Comparison of ENCODE assay signal across 8 mouse cellular contexts in the genomic region with DNA sequence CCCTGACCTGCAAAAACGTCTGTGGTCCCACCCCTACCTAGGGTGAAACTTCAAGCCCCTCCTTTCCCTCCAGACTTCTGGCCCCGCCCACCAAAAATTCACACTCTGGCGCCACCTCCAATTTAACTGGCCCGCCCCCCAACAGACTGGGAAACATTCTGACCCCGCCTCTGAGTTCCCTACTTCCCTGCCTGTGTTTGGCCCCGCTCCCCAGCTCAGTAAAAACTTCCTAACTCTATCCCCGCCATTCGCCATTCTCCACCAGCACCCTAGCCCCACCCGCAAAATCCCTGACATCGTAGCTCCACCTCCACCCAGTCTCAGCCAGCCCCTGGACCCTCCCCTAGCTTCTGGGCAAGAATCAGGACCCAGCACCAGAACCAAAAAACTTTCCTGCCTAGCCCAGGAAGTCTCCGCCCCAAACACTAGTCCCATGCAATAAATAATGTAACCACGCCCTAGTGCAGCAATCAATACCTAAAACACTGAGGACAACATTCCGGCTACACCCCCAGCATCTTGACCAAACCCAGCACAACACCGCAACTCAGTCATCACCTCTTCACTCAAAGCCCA. TPM values are rescaled to one million over a fixed set of nuclear protein-coding genes. Genes with fewer than 3 reads are reported as not detected.
DNase-seq lines count a peak whose midpoint lies in the region; ATAC-seq and TF ChIP-seq lines count a peak whose summit lies in the region.

No protein-coding gene starts in this region.

- peak overlapping the region; percentile 44 for H3K27ac ChIP-seq in ES-Bruce4 (ENCODE audit: insufficient read depth, low read length)
- H3K27ac ChIP-seq in heart, embryonic 14.5 days (replicated peaks in 1 of 2; ENCODE audit: control insufficient read depth in 1 of 2, insufficient read depth in 1 of 2, low read depth in 2 of 2, low read length in 2 of 2): peak overlapping the region; percentile 12 to 97; a peak in 3 of 4 replicates
- H3K27ac ChIP-seq in kidney, postnatal 0 days: peak overlapping the region; percentile 80
- peak overlapping the region; percentile 69 for H3K27ac ChIP-seq in lung, embryonic 14.5 days (ENCODE audit: low read depth)

- TF ChIP-seq POLR2A in ES-Bruce4 (IDR thresholded peaks at IDR 0.05; ENCODE audit: insufficient read depth, low read length): no peak
- no peak for TF ChIP-seq POLR2A in brain, embryonic 14.5 days (IDR thresholded peaks at IDR 0.05; ENCODE audit: borderline replicate concordance, extremely low read depth, insufficient read depth, insufficient read length, poor library complexity, severe bottlenecking)

- no peak for TF ChIP-seq EP300 in ES-Bruce4 (IDR thresholded peaks at IDR 0.05; ENCODE audit: insufficient read depth, low read depth, low read length)

- peak overlapping the region; percentile 85 for H3K4me3 ChIP-seq in ES-Bruce4 (ENCODE audit: low read depth, low read length)
- peak overlapping the region; percentile 49 to 64 for H3K4me3 ChIP-seq in heart, embryonic 14.5 days (ENCODE audit: control insufficient read depth in 1 of 2, insufficient read depth in 1 of 2, low read depth in 1 of 2, low read length in 2 of 2)
- H3K4me3 ChIP-seq in kidney, postnatal 0 days (replicated peaks; ENCODE audit: low read depth, low read length): peak overlapping the region; percentile 62
- H3K4me3 ChIP-seq in lung, embryonic 14.5 days (ENCODE audit: low read depth, low read length): peak overlapping the region; percentile 57

- WGBS in heart, embryonic 14.5 days: 6% methylated on average over 14 of the region's 14 CpGs
- 1% methylated on average over 14 of the region's 14 CpGs for WGBS in kidney, postnatal 0 days
- WGBS in lung, embryonic 14.5 days: 0% methylated on average over 14 of the region's 14 CpGs

- DNase-seq in brain, embryonic 14.5 days (ENCODE audit: low read depth): peak; percentile 41
- peak; percentile 94 for DNase-seq in kidney, postnatal 0 days (ENCODE audit: low spot score)
- DNase-seq in lung, embryonic 14.5 days: peak; percentile 84
- peak; percentile 61 to 64 for DNase-seq in thymus, postnatal 10 days (ENCODE audit: low spot score in 2 of 2)

- no peak for TF ChIP-seq CTCF in ES-Bruce4 (IDR thresholded peaks at IDR 0.05; ENCODE audit: low read depth, low read length)
- no peak for TF ChIP-seq CTCF in brain, embryonic 14.5 days (IDR thresholded peaks at IDR 0.05; ENCODE audit: borderline replicate concordance, extremely low read depth, insufficient read depth, insufficient read length)
- TF ChIP-seq CTCF in kidney, postnatal 0 days (IDR thresholded peaks at IDR 0.05; ENCODE audit: low read depth): no peak
- TF ChIP-seq CTCF in lung, embryonic 14.5 days (IDR thresholded peaks at IDR 0.05; ENCODE audit: low read depth): no peak

- H3K4me1 ChIP-seq in ES-Bruce4 (ENCODE audit: control insufficient read depth, insufficient read depth, low read length): peaks cover 2% of the 10 kb centered on the region
- H3K4me1 ChIP-seq in heart, embryonic 14.5 days (ENCODE audit: control insufficient read depth in 2 of 2, insufficient read depth in 2 of 2, low read length in 2 of 2): peaks cover 4 to 8% of the 10 kb centered on the region in 2 experiments
- H3K4me1 ChIP-seq in kidney, postnatal 0 days (replicated peaks; ENCODE audit: insufficient read depth, low read length): no peaks in the 10 kb centered on the region
- no peaks in the 10 kb centered on the region for H3K4me1 ChIP-seq in lung, embryonic 14.5 days (ENCODE audit: insufficient read depth)

- peak; percentile 30 for ATAC-seq in erythroid progenitor cell, adult 5-6 weeks (replicated peaks; ENCODE audit: low FRiP score, poor library complexity, severe bottlenecking)
- peak; percentile 32 for ATAC-seq in heart, embryonic 14.5 days (ENCODE audit: insufficient number of reproducible peaks, insufficient read depth, low FRiP score, low read depth)
- ATAC-seq in kidney, postnatal 0 days (replicated peaks; ENCODE audit: low FRiP score, low read depth): peak; percentile 73
- peak; percentile 75 for ATAC-seq in lung, embryonic 14.5 days (ENCODE audit: insufficient read depth)
- ATAC-seq in neutrophil, adult 5-6 weeks (ENCODE audit: extremely low read depth, insufficient number of reproducible peaks, low FRiP score, poor library complexity, severe bottlenecking): peak; percentile 4; the same call in 1 of the 2 replicates

- H3K4me2 ChIP-seq in heart, embryonic 14.5 days (ENCODE audit: low read length): peak overlapping the region; percentile 67
- H3K4me2 ChIP-seq in kidney, postnatal 0 days (ENCODE audit: low read length): peak overlapping the region; percentile 70
- H3K4me2 ChIP-seq in lung, embryonic 14.5 days: peak overlapping the region; percentile 71

- peak overlapping the region; percentile 12; the same call in 1 of the 2 replicates for H3K9ac ChIP-seq in ES-Bruce4 (ENCODE audit: low read depth, poor library complexity, severe bottlenecking)
- peak overlapping the region; percentile 44 for H3K9ac ChIP-seq in heart, embryonic 14.5 days (ENCODE audit: low read length)
- H3K9ac ChIP-seq in kidney, postnatal 0 days (ENCODE audit: low read depth, low read length): peak overlapping the region; percentile 46; the same call in 1 of the 2 replicates
- no peak overlapping the region for H3K9ac ChIP-seq in lung, embryonic 14.5 days

- no peaks in the 10 kb centered on the region for H3K27me3 ChIP-seq in ES-Bruce4 (ENCODE audit: control insufficient read depth, insufficient read depth, low read length, poor library complexity, severe bottlenecking)
- H3K27me3 ChIP-seq in heart, embryonic 14.5 days (ENCODE audit: control insufficient read depth, insufficient read depth, low read length): no peaks in the 10 kb centered on the region
- H3K27me3 ChIP-seq in kidney, postnatal 0 days (ENCODE audit: insufficient read depth, low read length): no peaks in the 10 kb centered on the region
- no peaks in the 10 kb centered on the region for H3K27me3 ChIP-seq in lung, embryonic 14.5 days (ENCODE audit: insufficient read depth, low read length)

- H3K9me3 ChIP-seq in ES-Bruce4 (replicated peaks; ENCODE audit: control insufficient read depth, insufficient read depth, low read length, poor library complexity, severe bottlenecking): no peaks in the 10 kb centered on the region
- no peaks in the 10 kb centered on the region for H3K9me3 ChIP-seq in heart, embryonic 14.5 days (ENCODE audit: control insufficient read depth, low read length)
- H3K9me3 ChIP-seq in kidney, postnatal 0 days (replicated peaks; ENCODE audit: low read length): no peaks in the 10 kb centered on the region
- H3K9me3 ChIP-seq in lung, embryonic 14.5 days (ENCODE audit: low read depth, low read length): no peaks in the 10 kb centered on the region

- H3K36me3 ChIP-seq in ES-Bruce4 (ENCODE audit: control insufficient read depth, insufficient read depth, low read length, poor library complexity, severe bottlenecking): peaks cover 14% of the 10 kb centered on the region
- H3K36me3 ChIP-seq in heart, embryonic 14.5 days (ENCODE audit: control insufficient read depth, insufficient read depth, low read length): peaks cover 37% of the 10 kb centered on the region
- peaks cover 25% of the 10 kb centered on the region for H3K36me3 ChIP-seq in kidney, postnatal 0 days (ENCODE audit: insufficient read depth, low read length)
- peaks cover 40% of the 10 kb centered on the region for H3K36me3 ChIP-seq in lung, embryonic 14.5 days (ENCODE audit: insufficient read depth)

RNA-seq across cellular contexts. Expression of gene Ccdc9, which starts 1.1 kb away (rescaled TPM):
- 86.6 and 104 TPM in 2 replicates for polyA plus RNA-seq in ES-Bruce4 (2011; ENCODE audit: insufficient read depth, insufficient read length, low read depth, missing spikeins)
- polyA plus RNA-seq in brain, embryonic 14.5 days (2012; rRNA removed): 42.5 and 63.9 TPM in 2 replicates
- 15.1 and 25.6 TPM in 2 replicates for total RNA-seq in erythroid progenitor cell, adult 5-6 weeks (2015; ENCODE audit: low replicate concordance)
- 27.7 and 39.5 TPM in 2 replicates for total RNA-seq in erythroid progenitor cell, adult 5-6 weeks (2017; ENCODE audit: low replicate concordance)
- polyA plus RNA-seq in heart, embryonic 14.5 days (2014; fragmentation: Nextera tagmentation; extraction: Ambion mirVana): 10.6 and 11.2 TPM in 2 replicates
- polyA plus RNA-seq in kidney, postnatal 0 days (2015; fragmentation: Nextera tagmentation; extraction: Ambion mirVana): 14.2 and 17.1 TPM in 2 replicates
- polyA plus RNA-seq in lung, embryonic 14.5 days (2014; fragmentation: Nextera tagmentation; extraction: Ambion mirVana): 17.7 and 22.7 TPM in 2 replicates
- 143 and 164 TPM in 2 replicates for total RNA-seq in neutrophil, adult 5-6 weeks (2017)

RNA-seq across cellular contexts. Expression of gene Inafm1, which starts 12.1 kb away (rescaled TPM):
- polyA plus RNA-seq in ES-Bruce4 (2011; ENCODE audit: insufficient read depth, insufficient read length, low read depth, missing spikeins): 3.3 and 4.6 TPM in 2 replicates
- polyA plus RNA-seq in brain, embryonic 14.5 days (2012; rRNA removed): 50.1 and 52.9 TPM in 2 replicates
- 6.8 and 9.6 TPM in 2 replicates for total RNA-seq in erythroid progenitor cell, adult 5-6 weeks (2015; ENCODE audit: low replicate concordance)
- total RNA-seq in erythroid progenitor cell, adult 5-6 weeks (2017; ENCODE audit: low replicate concordance): 16.3 and 19.3 TPM in 2 replicates
- 9.9 and 11.7 TPM in 2 replicates for polyA plus RNA-seq in heart, embryonic 14.5 days (2014; fragmentation: Nextera tagmentation; extraction: Ambion mirVana)
- polyA plus RNA-seq in kidney, postnatal 0 days (2015; fragmentation: Nextera tagmentation; extraction: Ambion mirVana): 28.2 and 32.0 TPM in 2 replicates
- polyA plus RNA-seq in lung, embryonic 14.5 days (2014; fragmentation: Nextera tagmentation; extraction: Ambion mirVana): 14.3 and 14.5 TPM in 2 replicates
- total RNA-seq in neutrophil, adult 5-6 weeks (2017): 10.1 and 13.2 TPM in 2 replicates

RNA-seq across cellular contexts. Expression of gene Bbc3, which starts 22.7 kb away (rescaled TPM):
- 38.5 and 38.7 TPM in 2 replicates for polyA plus RNA-seq in ES-Bruce4 (2011; ENCODE audit: insufficient read depth, insufficient read length, low read depth, missing spikeins)
- 26.6 and 27.4 TPM in 2 replicates for polyA plus RNA-seq in brain, embryonic 14.5 days (2012; rRNA removed)
- 0.42 and 3.2 TPM in 2 replicates for total RNA-seq in erythroid progenitor cell, adult 5-6 weeks (2015; ENCODE audit: low replicate concordance)
- total RNA-seq in erythroid progenitor cell, adult 5-6 weeks (2017; ENCODE audit: low replicate concordance): 0.76 and 2.6 TPM in 2 replicates
- 3.8 and 5.2 TPM in 2 replicates for polyA plus RNA-seq in heart, embryonic 14.5 days (2014; fragmentation: Nextera tagmentation; extraction: Ambion mirVana)
- 12.4 and 13.1 TPM in 2 replicates for polyA plus RNA-seq in kidney, postnatal 0 days (2015; fragmentation: Nextera tagmentation; extraction: Ambion mirVana)
- polyA plus RNA-seq in lung, embryonic 14.5 days (2014; fragmentation: Nextera tagmentation; extraction: Ambion mirVana): 4.9 and 6.4 TPM in 2 replicates
- total RNA-seq in neutrophil, adult 5-6 weeks (2017): 7.0 and 7.7 TPM in 2 replicates

RNA-seq across cellular contexts. Expression of gene C5ar1, which starts 26.2 kb away (rescaled TPM):
- polyA plus RNA-seq in ES-Bruce4 (2011; ENCODE audit: insufficient read depth, insufficient read length, low read depth, missing spikeins): not detected in 2 replicates
- 1.1 and 1.4 TPM in 2 replicates for polyA plus RNA-seq in brain, embryonic 14.5 days (2012; rRNA removed)
- total RNA-seq in erythroid progenitor cell, adult 5-6 weeks (2015; ENCODE audit: low replicate concordance): 5.4 and 8.0 TPM in 2 replicates
- 2.3 and 5.0 TPM in 2 replicates for total RNA-seq in erythroid progenitor cell, adult 5-6 weeks (2017; ENCODE audit: low replicate concordance)
- 3.3 and 3.7 TPM in 2 replicates for polyA plus RNA-seq in heart, embryonic 14.5 days (2014; fragmentation: Nextera tagmentation; extraction: Ambion mirVana)
- 3.1 and 3.4 TPM in 2 replicates for polyA plus RNA-seq in kidney, postnatal 0 days (2015; fragmentation: Nextera tagmentation; extraction: Ambion mirVana)
- polyA plus RNA-seq in lung, embryonic 14.5 days (2014; fragmentation: Nextera tagmentation; extraction: Ambion mirVana): 1.7 and 2.0 TPM in 2 replicates
- total RNA-seq in neutrophil, adult 5-6 weeks (2017): 119 and 133 TPM in 2 replicates

RNA-seq across cellular contexts. Expression of gene C5ar2, which starts 41.6 kb away (rescaled TPM):
- polyA plus RNA-seq in ES-Bruce4 (2011; ENCODE audit: insufficient read depth, insufficient read length, low read depth, missing spikeins): not detected in 2 replicates
- polyA plus RNA-seq in brain, embryonic 14.5 days (2012; rRNA removed): 0.08 and 0.11 TPM in 2 replicates
- 2.2 and 8.4 TPM in 2 replicates for total RNA-seq in erythroid progenitor cell, adult 5-6 weeks (2015; ENCODE audit: low replicate concordance)
- 1.8 and 3.3 TPM in 2 replicates for total RNA-seq in erythroid progenitor cell, adult 5-6 weeks (2017; ENCODE audit: low replicate concordance)
- 0.80 and 0.94 TPM in 2 replicates for polyA plus RNA-seq in heart, embryonic 14.5 days (2014; fragmentation: Nextera tagmentation; extraction: Ambion mirVana)
- polyA plus RNA-seq in kidney, postnatal 0 days (2015; fragmentation: Nextera tagmentation; extraction: Ambion mirVana): 0.08 and 0.11 TPM in 2 replicates
- 0.05 and 0.18 TPM in 2 replicates for polyA plus RNA-seq in lung, embryonic 14.5 days (2014; fragmentation: Nextera tagmentation; extraction: Ambion mirVana)
- total RNA-seq in neutrophil, adult 5-6 weeks (2017): 74.4 and 76.5 TPM in 2 replicates

Comparison
In these comparisons a context has a peak if more than half of its experiments do, and no peak if none do; other contexts are left out.
1. Peak in every context shown above with its lines: DNase-seq, ATAC-seq, H3K4me3 ChIP-seq and H3K27ac ChIP-seq.
2. DNase-seq: peak in every context shown above with its lines; median percentile 94 in kidney, postnatal 0 days; 84 in lung, embryonic 14.5 days; 62 in thymus, postnatal 10 days; 41 in brain, embryonic 14.5 days.
3. ATAC-seq: peak in every context shown above with its lines; median percentile 75 in lung, embryonic 14.5 days; 73 in kidney, postnatal 0 days; 32 in heart, embryonic 14.5 days; 30 in erythroid progenitor cell, adult 5-6 weeks; 4 in neutrophil, adult 5-6 weeks.